ENCODE assay signal across 10 mouse cellular contexts in the genomic region with DNA sequence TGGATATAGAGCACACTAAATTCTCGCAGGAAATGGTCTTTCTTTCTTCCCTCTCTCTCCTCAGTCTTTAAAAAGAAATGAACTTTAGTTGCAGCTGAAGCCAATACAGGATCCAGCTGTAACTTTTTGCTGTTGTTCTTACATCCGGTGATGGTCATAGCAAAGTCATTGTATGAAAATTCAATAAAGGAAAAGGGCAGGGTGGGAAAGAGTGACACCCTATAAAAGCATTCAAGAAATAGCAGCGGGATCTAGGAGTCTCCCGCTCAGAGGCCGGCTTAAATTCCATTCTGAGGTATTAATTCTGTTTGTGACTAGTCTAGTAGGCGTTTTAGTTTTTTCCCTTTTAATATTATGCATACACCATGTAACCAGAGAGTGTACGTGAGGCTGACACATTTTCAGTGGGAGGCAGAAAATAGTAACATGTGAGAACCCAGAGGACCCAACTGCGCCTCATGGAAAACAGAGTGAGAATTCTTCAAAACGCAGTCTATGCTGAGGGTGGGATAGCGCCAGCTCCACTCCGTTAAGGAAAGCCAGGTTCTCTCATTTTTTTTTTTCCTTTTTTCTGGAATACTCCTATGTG. TPM values are rescaled to one million over a fixed set of nuclear protein-coding genes. Genes with fewer than 3 reads are reported as not detected.
DNase-seq lines count a peak whose midpoint lies in the region; ATAC-seq lines count a peak whose summit lies in the region.
"Had no signal": no experiment of that assay in that cellular context is flagged by ENCODE, and none has a peak within 500 bp of the region (broad histone marks: within the 10 kb centered on the region; RNA-seq: fewer than 3 reads in every experiment).

No protein-coding gene starts in this region.

- H3K9me3 ChIP-seq in heart, embryonic 15.5 days (replicated peaks), result no peaks in the 10 kb centered on the region
- no peaks in the 10 kb centered on the region for H3K9me3 ChIP-seq in heart, embryonic 11.5 days (replicated peaks; ENCODE audit: control insufficient read depth, low read length)
- H3K9me3 ChIP-seq in lung, embryonic 16.5 days (ENCODE audit: control insufficient read depth, low read length), result no peaks in the 10 kb centered on the region

- no peak overlapping the region for H3K9ac ChIP-seq in heart, embryonic 15.5 days
- H3K9ac ChIP-seq in heart, embryonic 11.5 days (ENCODE audit: low read depth, low read length), result no peak overlapping the region
- H3K9ac ChIP-seq in lung, embryonic 16.5 days (ENCODE audit: low read length), result no peak overlapping the region

- ATAC-seq in heart, embryonic 15.5 days (replicated peaks; ENCODE audit: insufficient number of reproducible peaks, insufficient read depth, low FRiP score, low read depth), result no peak
- ATAC-seq in heart, embryonic 11.5 days (replicated peaks; ENCODE audit: insufficient number of reproducible peaks, low FRiP score, low TSS enrichment), result no peak
- ATAC-seq in lung, embryonic 16.5 days (ENCODE audit: low read depth), result peak; percentile 30; the same call in 1 of the 2 replicates

- no peak for DNase-seq in lung, adult 18-20 months
- DNase-seq in layer of hippocampus, postnatal 36 days, result peak; percentile 16 to 27
- DNase-seq in telencephalon, adult 2 months (ENCODE audit: low read depth, low spot score), result peak; percentile 65
- DNase-seq in right cerebral cortex, postnatal 4 days, result no peak
- DNase-seq in left cerebral cortex, adult 8-10 months (ENCODE audit: low spot score in 2 of 2), result no peak
- DNase-seq: cerebellum, adult 8-10 months; right cerebral cortex, adult 18-20 months had no signal

- no peak overlapping the region for H3K4me3 ChIP-seq in heart, embryonic 15.5 days
- no peak overlapping the region for H3K4me3 ChIP-seq in heart, embryonic 11.5 days (ENCODE audit: low read depth, low read length)
- no peak overlapping the region for H3K4me3 ChIP-seq in lung, embryonic 16.5 days (ENCODE audit: low read length)

- H3K36me3 ChIP-seq in heart, embryonic 15.5 days, result no peaks in the 10 kb centered on the region
- no peaks in the 10 kb centered on the region for H3K36me3 ChIP-seq in heart, embryonic 11.5 days (ENCODE audit: control insufficient read depth, insufficient read depth, low read length)
- no peaks in the 10 kb centered on the region for H3K36me3 ChIP-seq in lung, embryonic 16.5 days (ENCODE audit: control insufficient read depth, insufficient read depth, low read length)

- H3K27ac ChIP-seq in heart, embryonic 15.5 days, result peak overlapping the region; percentile 76
- no peak overlapping the region; the same call in 1 of the 2 replicates for H3K27ac ChIP-seq in heart, embryonic 11.5 days (ENCODE audit: low read depth, low read length)
- H3K27ac ChIP-seq in lung, embryonic 16.5 days (ENCODE audit: low read length), result peak overlapping the region; percentile 47

- peaks cover 87% of the 10 kb centered on the region for H3K4me1 ChIP-seq in heart, embryonic 15.5 days (replicated peaks)
- peaks cover 36% of the 10 kb centered on the region for H3K4me1 ChIP-seq in heart, embryonic 11.5 days (ENCODE audit: control insufficient read depth, insufficient read depth, low read length)
- peaks cover 47% of the 10 kb centered on the region for H3K4me1 ChIP-seq in lung, embryonic 16.5 days (replicated peaks; ENCODE audit: control insufficient read depth, insufficient read depth, low read length)

- H3K4me2 ChIP-seq in heart, embryonic 15.5 days, result peak overlapping the region; percentile 30; the same call in 1 of the 2 replicates
- H3K4me2 ChIP-seq in heart, embryonic 11.5 days, result no peak overlapping the region
- no peak overlapping the region for H3K4me2 ChIP-seq in lung, embryonic 16.5 days (ENCODE audit: low read depth, low read length)

- WGBS in heart, embryonic 15.5 days, result 46% methylated on average over 11 of the region's 11 CpGs
- WGBS in heart, embryonic 11.5 days (ENCODE audit: insufficient replicate concordance), result 77% methylated on average over 11 of the region's 11 CpGs
- WGBS in lung, embryonic 16.5 days, result 59% methylated on average over 11 of the region's 11 CpGs

- no peaks in the 10 kb centered on the region for H3K27me3 ChIP-seq in heart, embryonic 15.5 days
- H3K27me3 ChIP-seq in heart, embryonic 11.5 days (ENCODE audit: control insufficient read depth, insufficient read depth, low read length), result no peaks in the 10 kb centered on the region
- no peaks in the 10 kb centered on the region for H3K27me3 ChIP-seq in lung, embryonic 16.5 days (ENCODE audit: control insufficient read depth, insufficient read depth, low read depth, low read length)

RNA-seq across cellular contexts. Expression of gene Cyth3, which starts 15.7 kb away (rescaled TPM):
- polyA plus RNA-seq in heart, embryonic 15.5 days (2015; fragmentation: Nextera tagmentation; extraction: Ambion mirVana), result 49.9 and 57.6 TPM in 2 replicates
- 29.1 and 32.8 TPM in 2 replicates for polyA plus RNA-seq in heart, embryonic 11.5 days (2014; fragmentation: Nextera tagmentation; extraction: Ambion mirVana)
- 61.5 and 65.7 TPM in 2 replicates for polyA plus RNA-seq in lung, embryonic 16.5 days (2015; fragmentation: Nextera tagmentation; extraction: Ambion mirVana)
- total RNA-seq in layer of hippocampus, postnatal 36 days (2021), result 10 to 100 TPM; 44.2 to 48.6 TPM
- total RNA-seq in left cerebral cortex, adult 8-10 months (2022), result 10 to 100 TPM; 29.9 to 37.5 (median 32.7) TPM

Comparison
In these comparisons a context has a peak if more than half of its experiments do, and no peak if none do; other contexts are left out.
1. DNase-seq: peak in layer of hippocampus, postnatal 36 days (2 of 2) and telencephalon, adult 2 months (single experiment); none in lung, adult 18-20 months (0 of 2), right cerebral cortex, postnatal 4 days (single experiment) and left cerebral cortex, adult 8-10 months (0 of 2).